Mouse (Mus musculus) stomach, postnatal 0 days (tissue): ENCODE results near the gene Lrrc49.

ENCODE experiments used
- CTCF ChIP-seq: IDR thresholded peaks from 2 replicates; pipeline ENCODE4 v1.5.1; 2016; ENCODE audit warnings: antibody characterized with exemption, low read depth, mild to moderate bottlenecking, moderate library complexity
- EP300 ChIP-seq: optimal IDR thresholded peaks from 2 replicates; pipeline ENCODE3; 2016; ENCODE audit warnings: antibody characterized with exemption

GRCm38 (mm10) chr9:60687415-60687814, 543 bp downstream of the Lrrc49 start:
- peak; percentile 69 for TF ChIP-seq CTCF
- peak; percentile 9 for TF ChIP-seq EP300
